Mouse (Mus musculus): Measurements from ENCODE around the gene Sult5a1.
"Not testable (repeated sequence)": the region's sequence is repeated elsewhere in the genome, so short reads cannot be mapped to it uniquely, and the experiment has no call there.

The Sult5a1 gene

DNA sequence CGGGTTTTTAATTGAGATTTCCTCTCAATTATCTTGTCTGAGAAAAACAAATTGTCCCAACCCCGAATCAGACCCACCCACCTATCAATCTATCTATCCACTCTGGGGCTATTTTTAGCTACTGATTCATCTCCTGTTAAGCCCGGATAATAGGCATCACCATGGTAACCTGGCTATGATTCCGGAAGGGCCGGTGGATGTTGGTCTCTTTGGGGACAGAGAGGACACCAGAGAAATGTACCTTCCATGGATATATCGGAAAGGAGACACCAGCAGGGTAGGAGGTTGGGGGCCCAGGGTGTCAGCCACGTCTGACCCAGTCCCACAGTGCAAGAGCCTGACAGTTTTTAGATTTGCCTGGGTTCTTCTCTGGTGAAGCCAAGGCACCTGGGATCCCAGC, 22.7 kb downstream of the Sult5a1 start:
- DNase-seq (ENCODE audit: low read depth, low spot score) = peak; percentile 55

DNA sequence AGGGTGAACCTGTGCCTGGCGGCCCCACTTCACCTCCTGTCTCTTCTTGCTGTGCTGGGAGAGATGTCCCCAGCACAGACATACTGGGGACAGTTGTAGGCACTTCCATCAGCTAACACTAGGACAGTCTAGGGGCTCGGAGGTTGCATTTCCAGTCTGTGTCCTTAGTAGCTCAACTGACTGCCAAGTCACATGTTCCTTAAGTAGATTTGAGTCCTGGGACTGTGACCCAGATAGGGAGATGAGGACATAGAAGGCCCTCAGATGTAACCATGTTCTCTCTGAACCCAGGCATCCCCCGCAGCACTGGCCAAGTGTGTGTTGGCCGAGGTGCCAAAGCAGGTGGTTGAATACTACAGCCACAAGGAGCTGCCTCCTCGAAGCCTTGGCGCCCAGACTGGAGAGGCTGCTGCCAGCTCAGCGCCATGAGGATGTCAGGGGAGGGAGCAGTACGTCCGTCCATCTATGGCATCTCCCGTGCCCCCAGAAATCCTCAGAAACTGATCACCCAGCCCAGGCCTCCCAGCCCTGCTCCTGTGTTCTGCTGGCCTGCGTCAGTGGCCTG, 23.9 kb downstream of the Sult5a1 start:
- peak; percentile 66 for DNase-seq (ENCODE audit: low read depth, low spot score)

- DNase-seq (ENCODE audit: low read depth, low spot score) = no peak
Measured at GRCm38 (mm10) chr8:123132953-123133352, 25.2 kb downstream of the Sult5a1 start.

DNA sequence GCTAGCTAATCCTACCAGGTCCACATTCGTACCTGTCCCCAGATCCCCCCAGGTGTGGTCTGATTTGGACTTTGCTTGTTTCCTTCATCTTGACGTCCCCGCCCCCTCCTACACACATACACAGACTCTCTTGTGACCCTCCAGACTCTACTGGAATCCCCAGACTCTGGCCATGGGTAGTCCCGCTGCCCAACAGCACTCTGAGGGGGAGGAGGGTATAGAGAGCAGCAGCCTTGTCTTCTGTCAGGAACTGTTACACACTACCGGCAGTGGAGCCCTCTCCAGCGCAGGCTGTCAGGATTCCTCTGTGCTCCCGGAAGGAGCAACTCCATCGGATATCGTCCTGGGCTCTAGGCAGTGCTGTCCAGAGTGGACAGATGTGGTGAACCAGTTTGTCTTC, 27.1 kb downstream of the Sult5a1 start:
- no peak for DNase-seq (ENCODE audit: low read depth, low spot score)

DNA sequence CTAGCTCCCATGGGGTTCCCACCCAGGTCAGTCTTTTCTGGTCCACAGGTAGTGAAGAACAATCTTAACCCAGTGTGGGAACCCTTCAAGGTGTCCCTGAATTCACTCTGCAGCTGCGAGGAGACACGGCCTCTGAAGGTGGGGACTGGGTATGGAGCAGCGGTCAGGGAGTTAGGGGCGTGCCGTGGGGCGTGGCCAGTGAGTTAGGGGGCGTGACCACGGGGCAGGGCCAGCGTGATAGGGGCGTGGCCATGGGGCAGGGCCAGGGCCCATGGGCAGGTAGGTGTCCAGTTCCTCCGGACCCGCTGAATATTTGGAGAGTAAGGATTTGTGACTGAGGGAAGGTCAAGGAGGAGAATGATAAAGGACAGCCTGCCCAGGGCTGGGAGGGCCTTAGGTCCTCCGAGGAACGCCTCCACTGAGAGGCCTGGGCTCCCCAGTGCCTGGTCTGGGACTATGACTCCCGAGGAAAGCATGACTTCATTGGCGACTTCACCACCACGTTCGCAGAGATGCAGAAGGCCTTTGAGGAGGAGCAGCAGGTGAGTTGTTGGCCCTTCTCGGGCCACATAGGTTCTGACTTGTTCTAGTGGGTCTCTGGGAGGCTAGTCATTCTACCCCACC, 31.8 kb downstream of the Sult5a1 start:
- no peak for DNase-seq (ENCODE audit: low read depth, low spot score)

- DNase-seq (ENCODE audit: low read depth, low spot score) = no peak
Measured at GRCm38 (mm10) chr8:123122670-123123069, 35.4 kb downstream of the Sult5a1 start.

DNA sequence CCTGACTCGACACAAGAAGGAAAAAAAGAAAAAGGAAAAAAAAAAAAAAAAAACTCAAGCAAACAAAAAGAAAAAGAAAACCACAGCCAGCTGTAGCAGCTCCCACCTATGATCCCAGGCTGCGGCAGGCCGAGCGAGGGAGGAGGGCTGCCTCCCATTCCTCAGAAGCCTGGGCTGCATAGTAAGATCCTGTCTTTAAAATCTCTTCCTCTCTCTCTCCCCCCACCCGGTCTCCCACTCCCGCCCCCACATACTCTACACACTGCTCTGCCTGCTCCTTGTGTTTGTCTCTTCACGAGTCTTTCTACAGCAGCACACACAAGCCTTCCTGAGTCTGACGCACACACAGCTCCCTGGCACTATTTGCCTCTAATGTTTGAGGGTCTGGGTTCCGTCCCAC, 36.1 kb downstream of the Sult5a1 start:
- no peak for DNase-seq (ENCODE audit: low read depth, low spot score)

- DNase-seq (ENCODE audit: low read depth, low spot score) = no peak
Measured at GRCm38 (mm10) chr8:123117744-123118143, 40.4 kb downstream of the Sult5a1 start.

DNA sequence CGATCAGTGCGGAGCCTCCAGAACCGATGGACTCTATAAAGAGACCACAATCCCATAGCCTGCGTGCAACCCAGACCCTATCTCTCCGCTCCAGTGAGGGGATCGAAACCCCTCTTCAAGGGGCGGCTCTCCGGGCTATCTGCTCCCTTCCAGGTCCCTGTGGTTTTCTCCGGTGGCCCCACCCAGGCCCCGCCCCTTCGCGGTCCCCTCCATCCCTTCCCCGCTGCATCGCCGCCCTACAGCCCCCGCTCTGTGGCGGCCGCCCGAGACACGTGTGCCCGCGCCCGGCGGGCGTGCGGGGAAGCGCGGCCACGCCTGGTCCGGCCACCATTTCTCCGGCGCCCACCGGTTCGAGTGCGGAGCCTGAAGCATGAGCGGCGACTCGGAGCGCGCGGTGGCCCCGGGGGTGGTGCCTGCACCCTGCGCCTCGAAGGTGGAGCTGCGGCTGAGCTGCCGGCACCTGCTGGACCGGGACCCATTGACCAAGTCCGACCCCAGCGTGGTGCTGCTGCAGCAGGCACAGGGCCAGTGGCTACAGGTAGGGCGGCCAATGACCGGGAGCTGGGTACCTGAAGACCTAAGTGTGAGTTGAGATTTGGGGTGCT, 40.9 kb downstream of the Sult5a1 start, which contains the start of gene Cpne7:
Gene Cpne7 (plus strand): TSS at position 248 of the 605 bp plus-strand sequence.
- no peak for DNase-seq (ENCODE audit: low read depth, low spot score)

GRCm38 (mm10) chr8:123114644-123115043, 43.5 kb downstream of the Sult5a1 start:
- no peak for DNase-seq (ENCODE audit: low read depth, low spot score)

DNA sequence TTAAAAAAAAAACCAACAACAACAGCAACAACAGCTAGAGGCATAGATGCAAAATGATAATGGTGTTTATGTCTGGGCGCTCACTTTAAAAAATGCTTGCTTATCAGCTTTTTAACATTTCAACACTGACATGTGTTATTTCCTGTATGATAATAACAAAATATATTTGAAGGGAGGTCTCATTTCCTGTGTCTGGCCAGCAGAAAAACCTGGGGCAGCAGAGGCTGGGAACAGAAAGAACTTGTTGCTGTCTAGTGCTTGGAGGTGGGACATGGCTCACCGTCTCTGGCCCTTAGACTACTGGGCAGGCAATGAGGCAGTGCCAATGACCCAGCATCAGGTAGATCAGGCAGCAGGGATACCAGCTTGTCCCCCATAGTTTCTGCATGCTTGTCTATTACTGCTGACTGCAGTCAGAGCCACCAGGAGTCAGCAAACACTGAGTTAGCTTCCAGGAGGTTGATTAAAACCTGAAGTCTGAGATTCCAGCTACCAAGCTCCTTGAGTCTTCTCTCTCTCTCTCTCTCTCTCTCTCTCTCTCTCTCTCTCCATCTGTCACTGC, 44.1 kb downstream of the Sult5a1 start:
- DNase-seq (ENCODE audit: low read depth, low spot score) = no peak

GRCm38 (mm10) chr8:123112892-123113291, 45.2 kb downstream of the Sult5a1 start:
- no peak for DNase-seq (ENCODE audit: low read depth, low spot score)

- no peak for DNase-seq (ENCODE audit: low read depth, low spot score)
Measured at GRCm38 (mm10) chr8:123110649-123111048, 47.5 kb downstream of the Sult5a1 start.

- no peak for DNase-seq (ENCODE audit: low read depth, low spot score)
Measured at GRCm38 (mm10) chr8:123108953-123109352, 49.2 kb downstream of the Sult5a1 start.

DNA sequence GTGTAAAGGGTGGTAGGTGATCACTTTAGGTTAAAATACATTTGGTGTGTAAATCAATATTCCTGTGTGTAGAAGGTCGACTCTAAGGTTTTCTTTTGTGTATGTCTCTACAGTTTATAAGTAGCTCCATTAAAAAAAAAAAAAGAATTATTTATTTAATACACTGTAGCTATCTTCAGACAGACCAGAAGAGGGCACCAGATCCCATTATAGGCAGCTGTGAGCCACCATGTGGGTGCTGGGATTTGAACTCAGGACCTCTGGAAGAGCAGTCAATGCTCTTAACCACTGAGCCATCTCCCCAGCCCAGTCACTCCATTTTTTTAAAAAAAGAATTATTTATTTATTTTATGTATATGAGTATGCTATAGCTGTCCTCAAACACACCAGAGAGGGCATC, 50.1 kb downstream of the Sult5a1 start:
- no peak for DNase-seq (ENCODE audit: low read depth, low spot score)

DNA sequence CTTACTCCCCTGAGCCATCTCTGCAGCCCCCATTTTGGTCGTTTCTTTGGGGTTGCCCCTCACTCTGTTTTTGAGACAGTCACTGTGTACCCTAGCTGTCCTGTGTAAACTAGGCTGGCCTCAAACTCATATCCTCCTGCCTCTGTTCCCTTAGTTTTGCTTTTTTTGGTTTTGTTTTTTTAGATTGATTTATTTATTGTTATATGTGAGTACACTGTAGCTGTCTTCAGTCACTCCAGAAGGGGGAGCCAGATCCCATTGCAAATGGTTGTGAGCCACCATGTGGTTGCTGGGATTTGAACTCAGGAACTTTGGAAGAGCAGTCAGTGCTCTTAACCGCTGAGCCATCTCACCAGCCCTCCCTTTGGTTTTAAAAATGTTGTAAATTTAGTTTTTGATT, 51.6 kb downstream of the Sult5a1 start:
- no peak for DNase-seq (ENCODE audit: low read depth, low spot score)

GRCm38 (mm10) chr8:123105553-123106326, 52.4 kb downstream of the Sult5a1 start:
- DNase-seq (ENCODE audit: low read depth, low spot score) = no peak

GRCm38 (mm10) chr8:123104046-123104767, 53.9 kb downstream of the Sult5a1 start:
- DNase-seq (ENCODE audit: low read depth, low spot score) = no peak

GRCm38 (mm10) chr8:123103285-123103684, 54.8 kb downstream of the Sult5a1 start:
- DNase-seq (ENCODE audit: low read depth, low spot score) = no peak

DNA sequence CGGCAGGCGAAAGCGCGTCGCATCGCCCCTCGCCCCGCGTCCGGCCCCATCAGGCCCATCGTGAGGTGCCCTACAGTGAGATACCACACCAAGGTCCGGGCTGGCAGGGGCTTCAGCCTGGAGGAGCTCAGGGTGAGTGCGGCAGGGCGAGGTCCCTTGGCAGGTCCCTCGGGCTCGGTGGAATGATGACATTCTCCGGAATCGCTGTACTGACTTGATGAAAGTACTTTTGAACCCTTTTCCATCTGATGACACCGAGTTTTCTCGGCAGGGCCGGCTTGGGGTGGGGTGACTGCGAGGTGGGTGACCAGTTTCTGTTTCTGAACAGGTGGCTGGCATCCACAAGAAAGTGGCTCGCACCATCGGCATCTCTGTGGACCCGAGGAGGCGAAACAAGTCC, 55.3 kb downstream of the Sult5a1 start:
- not testable (repeated sequence) for DNase-seq (ENCODE audit: low read depth, low spot score)

All from retina, adult 2 months (tissue).